Mouse (Mus musculus) CH12.LX (cell line): ENCODE measurements around the gene Drg1. TPM values are rescaled to one million over a fixed set of nuclear protein-coding genes. Genes with fewer than 3 reads are reported as not detected.
A peak's percentile ranks its signal among the peaks of the same experiment; 100 is the strongest.
"Not testable (repeated sequence)": the region's sequence is repeated elsewhere in the genome, so short reads cannot be mapped to it uniquely, and the experiment has no call there.

Source experiments
- DNase-seq: peaks from one replicate; pipeline ENCODE4 v3.0.0-alpha.2; 2013; ENCODE audit errors: extremely low read depth
- H3K27ac ChIP-seq: 2 replicates; pipeline ENCODE4 v1.5.1; 2012; ENCODE audit warnings: low read depth, mild to moderate bottlenecking, control low read depth, moderate library complexity; ENCODE audit not compliant: insufficient read depth
- H3K27me3 ChIP-seq: replicated peaks from 2 replicates; pipeline ENCODE3; 2012; ENCODE audit warnings: inconsistent platforms
- H3K36me3 ChIP-seq, 2 experiments: replicated peaks in 1 of 2; 2 replicates each; pipeline versions ENCODE3 to v1.6.1; 2012; ENCODE audit warnings: inconsistent platforms in 1 of 2, low read length in 1 of 2, mild to moderate bottlenecking in 1 of 2, mixed read lengths in 1 of 2, moderate library complexity in 1 of 2; ENCODE audit not compliant: control insufficient read depth in 1 of 2, insufficient read depth in 1 of 2
- H3K4me1 ChIP-seq, 2 experiments: 2 replicates each; pipeline ENCODE4 v1.6.1; 2012; ENCODE audit warnings: inconsistent platforms in 1 of 2, moderate library complexity in 1 of 2; ENCODE audit not compliant: insufficient read depth in 2 of 2, control insufficient read depth in 1 of 2
- H3K4me2 ChIP-seq: 2 replicates; pipeline ENCODE4 v1.6.1; 2012; ENCODE audit warnings: low read depth, mild to moderate bottlenecking, control low read depth; ENCODE audit not compliant: poor library complexity, insufficient read depth, severe bottlenecking
- H3K4me3 ChIP-seq, 3 experiments: fragments of 150-350 bp in 1 of 3; sonication (generic) in 1 of 3; replicated peaks in 1 of 3; 2 replicates each; pipeline versions ENCODE3 to v1.5.1; 2011 to 2012; ENCODE audit warnings: low read depth in 2 of 3, low read length in 2 of 3, mild to moderate bottlenecking in 2 of 3, moderate library complexity in 2 of 3, control low read depth in 1 of 3, improper control_type of control experiment in 1 of 3, inconsistent platforms in 1 of 3, mixed read lengths in 1 of 3; ENCODE audit not compliant: poor library complexity in 1 of 3
- H3K79me2 ChIP-seq: replicated peaks from 2 replicates; pipeline ENCODE4 v1.6.1; 2012; ENCODE audit warnings: mild to moderate bottlenecking, moderate library complexity; ENCODE audit not compliant: control insufficient read depth, poor library complexity, insufficient read depth, severe bottlenecking; ENCODE audit errors: extremely low read depth
- H3K9ac ChIP-seq: 2 replicates; pipeline ENCODE4 v1.6.1; 2012; ENCODE audit warnings: low read depth, mild to moderate bottlenecking, control low read depth, moderate library complexity; ENCODE audit not compliant: insufficient read depth
- H3K9me3 ChIP-seq: replicated peaks from 2 replicates; pipeline ENCODE3; 2012; ENCODE audit warnings: low read length, inconsistent platforms, mixed read lengths
- CHD2 ChIP-seq: IDR thresholded peaks from 2 replicates; pipeline ENCODE4 v1.6.1; 2011; ENCODE audit warnings: low read length, improper control_type of control experiment
- NELFE ChIP-seq: IDR thresholded peaks from 2 replicates; pipeline ENCODE4 v1.6.1; 2011; ENCODE audit warnings: low read depth, low read length, improper control_type of control experiment
- dilution Hi-C: fragments of 300-500 bp; cut with MboI; formaldehyde crosslinking; loops from 2 replicates; pipeline ENCODE4 v1.14.3; 2020; ENCODE audit warnings: low sequenced_read_pairs; ENCODE audit not compliant: extremely low pct_unique_long_range_greater_than_20kb, extremely low pct_ligation_motif_present
- in situ Hi-C: fragments of 300-500 bp; cut with MboI; formaldehyde crosslinking; loops from 3 replicates; pipeline ENCODE4 v1.14.3; 2019; ENCODE audit warnings: low sequenced_read_pairs, low pct_ligation_motif_present, low pct_unique_long_range_greater_than_20kb, mixed read lengths
- polyA plus RNA-seq: library from polyadenylated mRNA; unstranded; fragments of >175 nt; gene quantifications from 2 replicates; pipeline ENCODE4 v1.2.1, GENCODE M21; 2012; ENCODE audit warnings: low read depth; ENCODE audit not compliant: insufficient read length
- total RNA-seq, 2 experiments: library from RNA; depleted of rRNA; stranded (reverse); fragments of 300-350 nt in 1 of 2; fragments of >200 nt in 1 of 2; gene quantifications; 2 replicates each; pipeline ENCODE4 v1.2.3; 2012 to 2014

Drg1 gene
- total and polyA plus RNA-seq, 3 experiments, result 158 to 480 (median 249) TPM

DNA sequence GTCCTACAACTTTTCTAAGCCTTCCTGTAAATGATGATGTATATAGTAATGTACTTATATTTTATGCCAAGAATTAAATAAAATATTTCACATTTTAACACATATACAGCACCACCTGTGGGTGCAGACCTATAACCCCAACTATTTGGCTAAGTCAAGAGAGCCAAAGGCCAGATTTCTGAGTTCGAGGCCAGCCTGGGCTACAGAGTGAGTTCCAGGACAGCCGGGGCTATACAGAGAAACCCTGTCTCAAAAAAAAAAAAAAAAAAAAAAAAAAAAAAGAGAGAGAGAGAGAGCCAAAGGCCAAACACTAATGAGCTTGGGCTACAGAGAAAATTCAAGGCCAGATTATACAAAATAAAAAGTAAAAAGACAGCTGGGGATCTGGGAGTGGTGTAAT lies 97.2 kb downstream of the Drg1 start:
- H3K4me1 ChIP-seq, H3K36me3 ChIP-seq, dilution Hi-C loops, H3K4me2 ChIP-seq, H3K4me3 ChIP-seq, DNase-seq, H3K9me3 ChIP-seq, H3K79me2 ChIP-seq, H3K27ac ChIP-seq, H3K9ac ChIP-seq, in situ Hi-C loops, H3K27me3 ChIP-seq: not testable (repeated sequence)

DNA sequence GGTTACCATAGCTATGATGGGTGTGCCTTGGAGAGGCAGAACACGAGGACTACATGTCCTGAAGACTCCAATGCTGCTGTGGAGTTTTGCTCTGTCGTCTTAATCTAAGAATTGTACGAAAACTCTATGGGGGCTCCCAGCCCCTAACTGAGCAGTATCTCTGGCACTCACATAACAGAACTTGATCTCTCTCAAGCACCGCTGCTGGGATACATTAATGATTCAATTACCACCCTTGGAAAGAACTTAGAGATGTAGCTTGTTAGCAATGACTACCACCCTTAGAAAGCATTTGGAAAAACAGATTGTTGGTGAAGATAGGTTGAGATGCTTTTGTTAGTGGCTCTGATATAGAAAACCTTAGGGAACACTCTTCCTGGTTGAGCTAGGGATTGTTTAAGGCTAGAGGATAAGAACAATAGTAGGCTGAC lies 98.6 kb downstream of the Drg1 start:
- H3K27ac ChIP-seq, H3K36me3 ChIP-seq, H3K9ac ChIP-seq, in situ Hi-C loops, H3K4me2 ChIP-seq, H3K79me2 ChIP-seq, dilution Hi-C loops, H3K4me1 ChIP-seq, DNase-seq, H3K4me3 ChIP-seq, H3K9me3 ChIP-seq, H3K27me3 ChIP-seq: not testable (repeated sequence)
- TF ChIP-seq CHD2 (0 out of 2 replicates have a peak, but pooled peaks have one; percentile 14), NELFE (0 out of 2 replicates have a peak, but pooled peaks have one; percentile 14)

DNA sequence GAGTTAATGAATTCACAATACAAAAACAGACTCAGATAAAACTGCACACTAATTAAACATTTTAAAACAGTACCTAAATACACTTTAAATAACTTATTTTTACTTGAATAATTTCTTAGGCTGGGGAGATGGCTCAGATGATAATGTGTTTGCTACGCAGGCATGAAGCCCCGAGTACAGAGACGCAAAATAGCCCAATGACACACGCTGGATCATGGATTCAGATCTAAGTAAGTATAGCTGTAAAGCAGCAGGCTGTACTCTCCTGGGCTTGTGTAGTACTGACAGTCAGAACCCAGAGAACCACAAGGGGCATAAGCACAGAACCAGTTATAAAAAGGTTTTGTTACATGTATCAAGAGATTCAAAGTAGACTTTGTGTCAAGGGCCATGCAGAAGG lies 99.1 kb downstream of the Drg1 start:
- DNase-seq, H3K36me3 ChIP-seq, H3K9me3 ChIP-seq, in situ Hi-C loops, H3K27ac ChIP-seq, dilution Hi-C loops, H3K79me2 ChIP-seq, H3K4me2 ChIP-seq, H3K4me1 ChIP-seq, H3K4me3 ChIP-seq, H3K27me3 ChIP-seq, H3K9ac ChIP-seq: not testable (repeated sequence)

DNA sequence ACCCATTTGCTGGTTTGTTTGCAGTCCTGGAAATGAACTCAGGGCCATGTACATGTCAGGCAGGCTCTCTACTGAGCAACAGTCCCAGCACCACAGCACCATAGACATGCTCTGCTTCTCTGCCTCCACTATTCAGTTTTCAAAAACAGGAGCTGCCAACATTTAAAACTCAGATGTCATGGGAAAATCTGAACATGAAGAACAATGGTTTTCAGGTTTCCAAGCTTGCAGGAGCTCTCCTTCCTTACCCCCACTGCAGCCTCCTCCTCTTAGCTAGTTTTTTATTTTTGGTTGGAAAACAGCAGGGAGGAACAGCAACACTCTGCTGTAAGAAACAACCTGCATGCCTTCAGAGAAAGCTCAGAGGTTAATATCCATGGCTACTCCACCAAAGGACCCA lies 99.9 kb downstream of the Drg1 start:
- H3K27me3 ChIP-seq, DNase-seq, H3K4me1 ChIP-seq, H3K4me2 ChIP-seq, H3K4me3 ChIP-seq, H3K27ac ChIP-seq, in situ Hi-C loops, H3K9ac ChIP-seq, H3K9me3 ChIP-seq, H3K36me3 ChIP-seq, H3K79me2 ChIP-seq, dilution Hi-C loops: not testable (repeated sequence)

DNA sequence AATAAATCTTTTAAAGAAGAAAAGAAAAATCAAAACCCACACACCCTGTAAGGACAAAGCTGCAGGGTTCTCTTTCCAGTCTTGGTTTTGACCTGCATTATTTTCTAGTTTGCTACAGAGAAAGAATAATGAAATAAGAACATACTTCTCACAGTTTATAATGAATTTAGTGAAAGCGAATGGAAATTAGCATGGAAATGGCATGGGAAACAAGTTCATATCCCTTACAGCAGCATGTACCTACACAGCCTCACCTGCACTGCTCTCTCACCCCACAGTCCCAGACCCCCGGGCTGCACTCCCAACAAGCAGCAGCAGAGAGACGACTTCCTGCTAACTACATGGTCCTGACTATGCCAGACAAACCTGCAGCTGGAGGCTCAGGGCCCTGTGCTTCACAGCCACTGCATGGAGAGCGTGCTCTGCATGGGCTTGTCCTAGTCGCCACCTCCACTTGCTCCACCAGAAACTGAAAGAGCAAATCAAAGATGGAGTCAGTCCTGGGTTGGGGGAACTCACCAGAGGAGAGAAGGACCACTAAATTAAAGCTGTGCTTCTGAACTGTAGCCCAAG lies 100.9 kb downstream of the Drg1 start:
- H3K27me3 ChIP-seq, H3K9me3 ChIP-seq, H3K36me3 ChIP-seq, DNase-seq, H3K4me2 ChIP-seq, H3K9ac ChIP-seq, H3K4me3 ChIP-seq, in situ Hi-C loops, H3K4me1 ChIP-seq, H3K79me2 ChIP-seq, dilution Hi-C loops, H3K27ac ChIP-seq: not testable (repeated sequence)

DNA sequence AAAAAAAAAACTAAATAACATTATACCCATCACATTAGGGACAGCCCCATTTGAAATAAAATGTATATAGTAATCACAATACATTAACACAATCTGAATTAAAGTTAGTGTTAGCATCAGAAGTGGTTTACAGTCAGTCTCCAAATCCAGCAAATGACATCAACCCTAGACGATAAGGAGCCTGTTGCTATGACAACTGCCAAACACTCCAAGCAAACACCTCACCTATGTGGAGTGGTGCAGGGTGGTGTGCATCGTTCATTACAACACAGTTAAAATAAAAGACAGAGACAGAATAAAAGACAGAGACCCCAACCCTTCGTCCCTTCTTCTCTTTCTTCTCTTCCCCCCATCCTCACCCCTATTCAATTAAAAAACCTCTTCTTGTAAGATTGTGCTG lies 102.6 kb downstream of the Drg1 start:
- dilution Hi-C loops, H3K9ac ChIP-seq, H3K36me3 ChIP-seq, H3K4me1 ChIP-seq, H3K4me2 ChIP-seq, H3K27ac ChIP-seq, H3K79me2 ChIP-seq, H3K9me3 ChIP-seq, DNase-seq, H3K4me3 ChIP-seq, H3K27me3 ChIP-seq, in situ Hi-C loops: not testable (repeated sequence)
